Mouse (Mus musculus): ENCODE data around the gene Hist2h3b.

DNA sequence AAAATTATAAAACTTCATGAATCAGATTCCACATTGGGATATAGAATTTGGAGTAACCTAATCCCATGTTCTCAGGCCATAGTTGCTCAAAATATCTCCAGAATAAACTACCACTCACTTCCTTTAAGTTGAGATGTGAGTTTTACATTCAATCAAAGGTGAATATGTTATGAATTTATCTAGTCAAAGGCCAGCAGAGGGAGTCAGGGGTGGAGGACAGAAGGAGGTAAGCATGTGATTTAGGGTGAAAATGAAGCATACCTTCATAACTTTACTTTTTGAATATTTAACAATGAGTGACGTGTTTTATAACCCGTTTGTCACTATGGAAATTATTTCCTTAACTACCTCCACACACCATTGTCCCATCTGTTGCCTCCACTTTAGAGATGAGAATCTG lies 33.5 kb upstream of the Hist2h3b start:
- TF ChIP-seq CTCF (conservative IDR thresholded peaks at IDR 0.05 in 1 of 2, IDR thresholded peaks at IDR 0.05 in 1 of 2; ENCODE audit: low read depth in 2 of 2, low read length in 2 of 2) (peak in 1 of 2 experiments; percentile 31; a peak in 2 of 4 replicates), UBTF (IDR thresholded peaks at IDR 0.05; ENCODE audit: low read depth, low read length) (no peak), SIN3A (IDR thresholded peaks at IDR 0.05; ENCODE audit: low read length) (no peak), MXI1 (IDR thresholded peaks at IDR 0.05; ENCODE audit: low read depth, low read length) (no peak), MAX (IDR thresholded peaks at IDR 0.05; ENCODE audit: low read length) (no peak), BHLHE40 (IDR thresholded peaks at IDR 0.05; ENCODE audit: low read depth, low read length) (no peak), NELFE (IDR thresholded peaks at IDR 0.05; ENCODE audit: low read depth, low read length) (no peak), POLR2A (IDR thresholded peaks at IDR 0.05; ENCODE audit: low read depth, low read length) (no peak)

Measured in CH12.LX (cell line).